Mouse (Mus musculus): Measurements from ENCODE around the gene Sowahb. TPM values are rescaled to one million over a fixed set of nuclear protein-coding genes. Genes with fewer than 3 reads are reported as not detected.
"Not testable (repeated sequence)": the region's sequence is repeated elsewhere in the genome, so short reads cannot be mapped to it uniquely, and the experiment has no call there.

Gene Sowahb
- polyA plus RNA-seq, 1 experiment from 2014 or later, result 0.64 TPM

DNA sequence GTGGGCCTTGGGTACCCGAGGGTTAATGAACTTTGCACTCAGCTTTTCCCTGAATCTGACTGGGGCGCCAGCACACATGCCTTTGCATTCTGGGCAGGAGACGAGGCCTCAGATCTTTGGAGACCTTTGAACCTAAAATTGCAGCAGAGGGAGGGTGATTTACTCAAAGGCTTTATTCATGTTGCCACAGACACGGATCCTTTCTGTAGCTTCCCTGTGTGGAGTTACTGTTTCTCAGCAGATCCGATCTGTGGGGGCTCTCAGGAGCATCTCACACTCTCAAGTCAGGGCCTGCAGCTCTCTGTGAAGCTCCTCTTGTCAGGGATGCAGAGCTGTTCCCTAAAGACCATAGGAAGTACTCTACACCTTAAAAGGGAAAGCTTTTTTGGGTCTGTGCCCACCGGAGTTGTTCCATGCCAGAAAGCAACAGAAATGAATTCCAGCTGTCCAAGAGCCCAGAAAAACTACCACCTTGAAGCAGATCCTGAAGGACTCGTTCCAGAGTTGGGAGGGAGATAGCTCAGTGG, 20.0 kb downstream of the Sowahb start:
- Histone ChIP-seq H3K4me1 (replicated peaks) (peaks cover 37% of the 10 kb centered on the region), H3K27me3 (no peaks in the 10 kb centered on the region), H3K4me2 (no peak overlapping the region), H3K9me3 (no peaks in the 10 kb centered on the region), H3K27ac (peak overlapping the region; percentile 78), H3K9ac (replicated peaks) (no peak overlapping the region), H3K36me3 (no peaks in the 10 kb centered on the region), H3K4me3 (replicated peaks) (no peak overlapping the region)
- ATAC-seq (ENCODE audit: insufficient number of reproducible peaks, insufficient read depth, low FRiP score, low TSS enrichment, low read depth), result no peak
- WGBS, result 9% methylated on average over 7 of the region's 7 CpGs

DNA sequence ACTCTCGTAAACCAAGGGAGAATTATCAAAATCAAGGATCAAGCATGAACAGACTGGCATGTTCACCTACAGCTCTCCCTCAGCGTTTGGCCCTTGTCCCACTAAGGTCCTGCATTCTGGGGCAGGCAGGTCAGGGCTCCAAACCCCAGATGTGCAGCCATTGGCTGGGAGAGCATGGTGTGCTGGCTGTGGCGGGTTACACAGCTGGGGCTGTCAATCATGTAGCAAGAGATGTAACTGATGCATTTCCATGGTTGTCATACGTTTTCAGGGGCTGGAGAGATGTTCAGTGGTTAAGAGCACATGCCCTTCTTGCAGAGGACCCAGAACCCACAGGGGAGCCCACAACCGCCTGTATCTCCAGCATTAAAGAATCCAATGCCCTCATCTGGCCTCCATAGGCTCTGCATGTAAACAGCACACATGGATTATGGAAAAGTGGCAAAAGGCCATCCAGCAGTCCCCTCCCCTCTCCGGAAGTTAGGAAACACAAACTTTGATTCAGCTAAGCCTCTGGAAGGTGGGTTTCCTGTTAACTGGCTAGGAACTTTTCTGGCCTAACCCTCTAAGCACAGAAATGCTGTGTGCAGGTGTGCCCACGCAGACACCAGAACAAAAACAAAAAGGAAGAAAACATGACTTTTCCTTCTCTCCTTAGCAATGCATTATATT, 22.6 kb downstream of the Sowahb start:
- WGBS, result 58% methylated on average over 7 of the region's 7 CpGs
- no peak overlapping the region for H3K4me3 ChIP-seq (replicated peaks)
- H3K4me1 ChIP-seq (replicated peaks), result peaks cover 36% of the 10 kb centered on the region
- H3K27ac ChIP-seq, result 0 out of 2 replicates have a peak overlapping the region, but pooled peaks have one; percentile 41
- no peaks in the 10 kb centered on the region for H3K9me3 ChIP-seq
- no peak overlapping the region for H3K9ac ChIP-seq (replicated peaks)
- H3K36me3 ChIP-seq, result no peaks in the 10 kb centered on the region
- ATAC-seq (ENCODE audit: insufficient number of reproducible peaks, insufficient read depth, low FRiP score, low TSS enrichment, low read depth), result 0 out of 2 replicates have a peak, but pooled peaks have one; percentile 11
- H3K4me2 ChIP-seq, result no peak overlapping the region
- no peaks in the 10 kb centered on the region for H3K27me3 ChIP-seq

DNA sequence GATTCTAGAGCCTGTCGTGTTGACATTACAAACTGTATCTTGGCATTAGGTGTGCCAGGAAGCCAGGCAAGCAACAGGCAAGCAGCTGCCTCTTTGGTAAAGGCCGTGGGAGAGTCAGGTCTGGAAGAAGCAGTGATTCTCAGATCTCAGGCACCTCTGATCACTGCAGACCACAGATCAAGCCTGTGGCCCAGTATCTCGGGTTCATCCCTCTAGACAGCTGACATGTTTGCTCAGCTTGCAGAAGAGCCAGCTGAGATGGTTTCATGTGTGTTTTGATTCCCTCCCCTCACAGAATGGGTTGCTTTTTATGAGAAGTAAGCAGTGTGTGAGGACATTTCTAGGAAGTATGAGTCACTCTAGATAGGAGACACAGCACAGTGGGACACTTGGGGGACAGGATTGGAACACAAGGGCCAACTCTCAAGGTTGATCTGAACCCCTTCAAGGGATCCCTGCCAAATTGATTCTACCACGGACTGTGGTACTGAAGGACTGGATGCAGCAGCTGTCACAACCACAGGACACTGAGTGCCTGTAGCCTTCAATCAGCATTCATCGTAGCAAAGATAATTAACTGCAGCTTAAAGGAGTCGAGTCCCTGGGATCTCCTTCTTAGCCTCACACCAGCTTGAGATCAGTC, 24.7 kb downstream of the Sowahb start:
- no peak overlapping the region for H3K4me3 ChIP-seq (replicated peaks)
- ATAC-seq (ENCODE audit: insufficient number of reproducible peaks, insufficient read depth, low FRiP score, low TSS enrichment, low read depth), result no peak
- H3K9ac ChIP-seq (replicated peaks), result no peak overlapping the region
- H3K27ac ChIP-seq, result no peak overlapping the region
- H3K9me3 ChIP-seq, result no peaks in the 10 kb centered on the region
- no peaks in the 10 kb centered on the region for H3K36me3 ChIP-seq
- 73% methylated on average over 6 of the region's 6 CpGs for WGBS
- peaks cover 24% of the 10 kb centered on the region for H3K4me1 ChIP-seq (replicated peaks)
- no peaks in the 10 kb centered on the region for H3K27me3 ChIP-seq
- no peak overlapping the region for H3K4me2 ChIP-seq

DNA sequence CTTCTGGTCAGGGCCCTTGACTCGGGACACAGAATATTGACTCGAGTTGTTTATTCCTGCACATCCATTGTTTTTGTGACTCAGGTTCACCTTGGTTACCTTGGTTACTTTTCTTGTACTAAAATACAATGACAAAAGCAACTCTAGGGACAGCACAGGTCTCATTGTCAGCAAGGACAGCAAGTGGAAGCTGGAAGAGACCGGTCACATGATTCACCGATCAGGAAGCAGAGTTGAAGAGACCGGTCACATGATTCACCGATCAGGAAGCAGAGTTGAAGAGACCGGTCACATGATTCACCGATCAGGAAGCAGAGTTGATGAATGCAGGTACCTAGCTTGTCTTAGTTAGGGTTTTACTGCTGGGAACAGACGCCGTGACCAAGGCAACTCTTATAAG, 25.6 kb downstream of the Sowahb start:
- not testable (repeated sequence) for ATAC-seq (ENCODE audit: insufficient number of reproducible peaks, insufficient read depth, low FRiP score, low TSS enrichment, low read depth)

DNA sequence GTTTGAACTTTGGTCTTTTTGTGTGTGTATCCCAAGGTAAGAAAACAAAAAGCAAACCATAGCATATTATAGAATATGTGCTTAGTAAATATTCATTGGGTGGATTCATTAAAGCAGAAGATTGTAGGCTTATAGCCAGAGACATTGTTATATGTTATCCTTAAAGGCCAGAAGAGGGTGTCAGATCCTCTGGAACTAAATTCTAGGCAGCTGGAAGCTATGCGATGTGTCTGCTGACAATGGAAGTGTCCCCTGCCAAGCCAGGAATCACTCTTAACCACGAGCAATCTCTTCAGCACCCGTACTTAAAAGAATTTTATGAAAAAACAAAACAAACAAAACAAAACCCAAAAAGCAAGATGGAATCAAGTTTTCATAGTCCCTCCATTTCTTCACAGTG, 27.1 kb downstream of the Sowahb start:
- H3K27ac ChIP-seq, result no peak overlapping the region
- no peaks in the 10 kb centered on the region for H3K9me3 ChIP-seq
- H3K4me3 ChIP-seq (replicated peaks), result no peak overlapping the region
- peaks cover 8% of the 10 kb centered on the region for H3K4me1 ChIP-seq (replicated peaks)
- no peaks in the 10 kb centered on the region for H3K36me3 ChIP-seq
- no peaks in the 10 kb centered on the region for H3K27me3 ChIP-seq
- H3K9ac ChIP-seq (replicated peaks), result no peak overlapping the region
- H3K4me2 ChIP-seq, result no peak overlapping the region
- WGBS, result 85% methylated on average over 3 of the region's 3 CpGs
- no peak for ATAC-seq (ENCODE audit: insufficient number of reproducible peaks, insufficient read depth, low FRiP score, low TSS enrichment, low read depth)

More for the DNA sequence above, 25.6 kb downstream of the Sowahb start:
- 97% methylated on average over 10 of the region's 10 CpGs for WGBS
- not testable (repeated sequence) for H3K4me3 ChIP-seq (replicated peaks); H3K9me3 ChIP-seq; H3K4me2 ChIP-seq; H3K9ac ChIP-seq (replicated peaks); H3K27me3 ChIP-seq; H3K27ac ChIP-seq; H3K36me3 ChIP-seq
- H3K4me1 ChIP-seq (replicated peaks), result peaks cover 15% of the 10 kb centered on the region

DNA sequence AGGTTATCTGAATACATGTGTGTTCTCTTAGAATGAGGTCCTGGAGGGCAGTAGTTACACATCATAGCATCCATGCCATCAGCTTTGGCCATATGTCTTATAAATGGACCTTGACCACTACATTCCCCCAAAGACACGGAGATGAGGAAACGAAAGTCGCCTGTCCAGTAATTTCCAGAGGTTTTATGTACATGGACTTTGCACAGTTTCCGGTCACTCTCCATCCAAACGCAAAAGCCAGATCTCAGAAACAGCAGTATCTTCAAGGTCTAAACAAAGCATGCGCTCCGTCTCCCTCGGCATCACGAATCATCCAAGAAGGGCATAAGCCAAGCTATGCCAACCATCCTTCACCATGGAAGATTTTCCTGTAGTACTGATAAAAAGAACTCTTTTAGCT, 36.6 kb downstream of the Sowahb start:
- 93% methylated on average over 9 of the region's 9 CpGs for WGBS

DNA sequence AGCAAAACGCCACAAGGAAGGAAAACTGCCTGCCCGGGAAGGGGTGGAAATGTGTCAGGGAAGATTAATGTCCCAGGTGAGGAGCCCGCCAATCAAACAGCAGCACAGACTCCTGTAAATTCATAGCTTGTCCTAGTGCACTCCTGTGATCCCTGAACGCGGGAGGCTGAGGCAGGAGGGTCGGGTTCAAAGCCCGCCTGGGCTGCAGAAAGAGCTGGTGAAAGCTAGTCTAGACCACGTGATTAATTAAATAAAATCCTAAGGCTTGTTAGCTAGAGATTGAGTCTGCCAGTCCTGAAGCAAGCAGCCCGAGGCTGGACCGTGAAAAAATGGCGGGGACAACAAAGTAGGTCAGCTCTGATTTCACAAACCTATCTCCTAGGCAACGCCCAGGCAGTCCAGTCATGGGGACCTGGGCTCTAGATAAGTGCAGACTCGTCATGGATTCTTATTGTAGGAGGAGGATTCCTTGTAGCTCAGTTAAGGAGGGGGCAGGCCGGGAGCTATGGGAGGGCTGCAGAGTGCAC, 38.9 kb downstream of the Sowahb start:
- WGBS, result 44% methylated on average over 14 of the region's 14 CpGs
- peaks cover 15% of the 10 kb centered on the region for H3K4me1 ChIP-seq (replicated peaks)
- no peak overlapping the region for H3K9ac ChIP-seq (replicated peaks)
- H3K27me3 ChIP-seq, result no peaks in the 10 kb centered on the region
- no peaks in the 10 kb centered on the region for H3K9me3 ChIP-seq
- no peaks in the 10 kb centered on the region for H3K36me3 ChIP-seq
- peak overlapping the region; percentile 48 for H3K4me2 ChIP-seq
- peak overlapping the region; percentile 18 for H3K4me3 ChIP-seq (replicated peaks)
- H3K27ac ChIP-seq, result peak overlapping the region; percentile 74; the same call in 1 of the 2 replicates
- peak; percentile 39; the same call in 1 of the 2 replicates for ATAC-seq (ENCODE audit: insufficient number of reproducible peaks, insufficient read depth, low FRiP score, low TSS enrichment, low read depth)

More for the DNA sequence above, 36.6 kb downstream of the Sowahb start:
- no peak for ATAC-seq (ENCODE audit: insufficient number of reproducible peaks, insufficient read depth, low FRiP score, low TSS enrichment, low read depth)
- no peak overlapping the region for H3K27ac ChIP-seq
- no peaks in the 10 kb centered on the region for H3K9me3 ChIP-seq
- no peak overlapping the region for H3K9ac ChIP-seq (replicated peaks)
- no peaks in the 10 kb centered on the region for H3K36me3 ChIP-seq
- H3K4me1 ChIP-seq (replicated peaks), result peaks cover 10% of the 10 kb centered on the region
- H3K27me3 ChIP-seq, result no peaks in the 10 kb centered on the region
- H3K4me2 ChIP-seq, result no peak overlapping the region
- no peak overlapping the region for H3K4me3 ChIP-seq (replicated peaks)

DNA sequence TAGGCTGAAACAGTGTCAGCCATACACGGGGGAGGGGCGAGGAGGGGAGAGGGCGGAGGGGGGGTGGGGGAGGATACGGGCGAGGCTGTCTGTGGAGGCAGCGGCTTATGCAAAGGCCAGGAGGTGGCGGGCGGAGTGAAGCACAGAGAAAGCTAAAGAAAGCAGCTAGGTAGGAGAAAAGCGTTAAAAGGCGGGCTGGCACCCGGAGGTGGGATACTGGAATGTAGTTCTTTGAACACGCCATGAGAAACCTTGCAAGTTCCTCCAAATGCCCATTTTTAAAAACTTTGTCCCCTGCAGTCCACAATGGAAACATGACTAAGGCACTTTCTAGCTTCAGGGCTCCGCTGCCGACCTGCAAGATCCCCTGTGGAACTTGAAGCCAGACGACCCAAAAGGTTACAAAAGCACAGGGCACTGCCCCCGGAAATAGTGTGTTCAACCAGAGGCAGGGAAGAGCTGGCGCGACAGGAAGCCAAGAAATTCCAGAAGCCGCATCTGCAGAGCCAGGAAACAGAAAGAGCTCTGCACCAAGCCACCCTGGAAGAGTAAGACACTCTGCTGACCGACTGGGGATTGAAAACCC, 39.5 kb downstream of the Sowahb start:
- 6% methylated on average over 20 of the region's 20 CpGs for WGBS
- ATAC-seq (ENCODE audit: insufficient number of reproducible peaks, insufficient read depth, low FRiP score, low TSS enrichment, low read depth), result no peak
- peak overlapping the region; percentile 18 for H3K4me3 ChIP-seq (replicated peaks)

DNA sequence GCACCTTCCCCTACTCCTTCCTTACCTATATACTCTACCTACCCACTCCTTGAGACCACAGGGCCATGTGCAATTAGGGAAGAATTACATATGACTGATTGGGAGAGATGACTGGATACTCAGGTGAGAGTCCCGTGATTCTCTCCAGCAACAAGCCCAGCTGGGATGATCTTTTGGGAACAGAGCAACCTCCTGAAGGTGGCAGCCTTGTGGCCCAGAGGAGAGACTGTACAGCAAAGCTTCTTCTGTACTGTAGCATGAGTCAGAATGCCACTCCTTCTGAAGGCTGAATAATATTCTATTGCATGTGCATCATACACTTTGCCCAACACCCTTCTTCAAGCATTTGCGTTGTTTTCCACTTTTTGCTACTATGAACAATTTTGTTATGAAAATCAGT, 42.2 kb downstream of the Sowahb start:
- H3K36me3 ChIP-seq, result no peaks in the 10 kb centered on the region
- no peak overlapping the region for H3K4me2 ChIP-seq
- WGBS, result 91% methylated on average over 2 of the region's 2 CpGs
- peaks cover 45% of the 10 kb centered on the region for H3K4me1 ChIP-seq (replicated peaks)
- no peak overlapping the region for H3K4me3 ChIP-seq (replicated peaks)
- H3K27me3 ChIP-seq, result no peaks in the 10 kb centered on the region
- no peak for ATAC-seq (ENCODE audit: insufficient number of reproducible peaks, insufficient read depth, low FRiP score, low TSS enrichment, low read depth)
- H3K27ac ChIP-seq, result no peak overlapping the region
- no peak overlapping the region for H3K9ac ChIP-seq (replicated peaks)
- H3K9me3 ChIP-seq, result no peaks in the 10 kb centered on the region

More for the DNA sequence above, 39.5 kb downstream of the Sowahb start:
- H3K27ac ChIP-seq, result peak overlapping the region; percentile 74
- H3K27me3 ChIP-seq, result no peaks in the 10 kb centered on the region
- no peaks in the 10 kb centered on the region for H3K9me3 ChIP-seq
- 0 out of 2 replicates have a peak overlapping the region, but pooled peaks have one; percentile 8 for H3K9ac ChIP-seq (replicated peaks)
- H3K4me2 ChIP-seq, result peak overlapping the region; percentile 48
- no peaks in the 10 kb centered on the region for H3K36me3 ChIP-seq
- peaks cover 21% of the 10 kb centered on the region for H3K4me1 ChIP-seq (replicated peaks)

DNA sequence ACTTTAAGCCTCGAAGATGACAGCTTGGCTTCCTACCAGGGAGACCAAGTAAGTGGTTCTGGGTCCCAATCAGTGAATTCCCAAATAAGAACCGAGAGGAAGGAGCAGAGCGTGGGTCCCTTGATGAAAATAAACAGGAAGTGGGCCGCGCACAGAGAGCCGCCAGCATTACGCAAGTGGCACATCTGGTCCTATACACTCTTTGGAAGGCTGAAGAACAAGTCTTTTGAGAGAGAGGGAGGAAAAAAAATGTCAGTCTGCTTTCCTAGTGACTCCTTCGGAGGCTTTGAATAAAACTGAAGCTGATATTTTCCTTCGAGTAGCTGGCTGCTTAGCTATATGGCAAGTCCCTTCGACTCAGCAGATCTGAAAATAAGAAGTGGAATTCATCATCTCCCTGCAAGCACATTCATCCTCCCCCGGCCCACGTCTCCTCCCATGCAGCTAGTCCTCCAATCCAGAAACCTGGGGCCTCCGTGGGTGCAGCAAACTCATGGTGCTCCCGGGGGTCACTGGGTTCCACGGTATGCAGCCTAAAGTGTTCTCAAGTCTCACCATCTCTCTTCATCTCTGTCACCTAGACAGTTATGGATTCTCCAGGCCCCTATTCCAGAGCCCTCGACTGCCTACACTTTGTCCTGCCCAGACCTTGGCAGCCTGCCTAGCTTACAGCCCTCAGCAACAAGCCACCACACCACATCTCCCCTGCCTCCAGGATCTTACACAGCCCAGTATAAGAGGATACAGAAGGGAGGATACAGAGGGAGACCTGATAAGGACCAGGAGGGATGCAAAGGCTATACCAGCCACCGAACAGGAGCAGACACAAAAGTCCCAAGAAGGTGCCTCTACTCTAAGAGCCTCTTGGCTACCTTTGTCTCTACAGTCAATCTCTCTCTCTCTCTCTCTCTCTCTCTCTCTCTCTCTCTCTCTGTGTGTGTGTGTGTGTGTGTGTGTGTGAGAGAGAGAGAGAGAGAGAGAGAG, 43.8 kb downstream of the Sowahb start:
- Histone ChIP-seq H3K9me3 (no peaks in the 10 kb centered on the region), H3K9ac (replicated peaks) (no peak overlapping the region), H3K36me3 (no peaks in the 10 kb centered on the region), H3K4me1 (replicated peaks) (peaks cover 59% of the 10 kb centered on the region), H3K4me2 (no peak overlapping the region), H3K27ac (peak overlapping the region; percentile 76), H3K27me3 (no peaks in the 10 kb centered on the region), H3K4me3 (replicated peaks) (no peak overlapping the region)
- no peak for ATAC-seq (ENCODE audit: insufficient number of reproducible peaks, insufficient read depth, low FRiP score, low TSS enrichment, low read depth)
- 61% methylated on average over 17 of the region's 17 CpGs for WGBS
